Mouse (Mus musculus) retina, postnatal 7 days (tissue): Measurements from ENCODE around the gene U90926.
"Not testable (repeated sequence)": the region's sequence is repeated elsewhere in the genome, so short reads cannot be mapped to it uniquely, and the experiment has no call there.

Experiments
- DNase-seq: peaks from one replicate; pipeline ENCODE4 v3.0.0-alpha.2; 2012; ENCODE audit warnings: low read depth, low spot score

The U90926 gene

DNA sequence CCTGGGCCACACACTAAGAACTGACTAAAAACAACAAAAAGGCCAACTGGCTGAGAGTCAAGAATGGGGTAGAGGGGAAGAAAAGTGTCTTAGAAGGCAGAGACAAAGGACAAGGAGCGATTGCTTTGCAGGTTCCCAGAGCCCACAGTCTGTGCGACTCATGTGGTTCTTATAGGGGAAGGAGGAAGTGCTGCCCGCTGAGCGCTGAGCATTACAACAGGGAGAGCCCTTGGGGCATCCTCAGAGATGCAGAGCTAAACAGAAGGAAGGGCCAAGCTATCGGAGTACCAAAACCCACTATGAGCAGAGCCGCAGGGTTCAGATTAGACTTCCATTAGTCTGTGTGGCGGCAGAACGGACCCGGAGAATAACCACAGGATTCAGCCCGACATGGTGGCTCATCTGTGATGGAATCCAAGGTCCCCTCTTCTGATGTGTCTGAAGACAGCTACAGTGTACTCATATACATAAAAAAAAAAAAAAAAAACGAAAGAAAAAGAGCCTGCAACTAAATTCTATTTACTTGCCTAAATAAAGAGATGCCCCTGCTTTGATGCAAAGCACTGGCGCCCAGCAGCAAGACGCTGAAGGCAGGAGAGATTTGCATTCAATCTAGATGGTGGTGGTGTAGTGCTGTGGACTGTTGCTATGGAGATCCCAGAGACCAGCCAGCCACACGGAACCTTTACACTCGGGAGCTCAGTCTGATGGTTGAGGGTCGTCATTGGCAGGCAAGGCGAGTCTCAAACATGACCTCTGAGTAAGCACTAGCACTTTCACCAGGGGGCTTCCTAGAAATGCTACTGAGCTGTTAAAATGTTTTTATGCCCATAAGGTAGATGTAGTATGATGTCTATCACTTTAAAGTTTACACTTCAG is 3.9 kb upstream of the U90926 start:
- no peak for DNase-seq

DNA sequence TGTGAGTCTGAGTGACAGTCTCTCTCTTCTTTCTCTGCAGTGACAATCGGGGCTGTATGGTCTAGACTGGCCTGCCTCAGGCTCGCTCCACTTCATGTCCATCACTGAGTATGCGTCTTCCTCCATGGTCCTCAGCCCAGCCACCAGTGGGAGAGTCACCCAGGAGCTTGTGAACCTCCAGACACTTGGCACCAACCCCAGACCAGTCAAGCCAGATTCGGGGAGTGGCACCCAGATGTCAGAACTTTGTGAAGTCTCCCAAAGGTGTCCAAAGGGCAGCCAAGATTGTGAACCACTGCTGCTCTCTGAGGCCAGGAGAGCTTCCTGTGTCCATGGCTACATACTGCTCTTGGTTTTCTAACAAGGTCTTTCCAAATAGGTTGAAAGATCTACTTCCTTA is 3.0 kb downstream of the U90926 start:
- no peak for DNase-seq

DNA sequence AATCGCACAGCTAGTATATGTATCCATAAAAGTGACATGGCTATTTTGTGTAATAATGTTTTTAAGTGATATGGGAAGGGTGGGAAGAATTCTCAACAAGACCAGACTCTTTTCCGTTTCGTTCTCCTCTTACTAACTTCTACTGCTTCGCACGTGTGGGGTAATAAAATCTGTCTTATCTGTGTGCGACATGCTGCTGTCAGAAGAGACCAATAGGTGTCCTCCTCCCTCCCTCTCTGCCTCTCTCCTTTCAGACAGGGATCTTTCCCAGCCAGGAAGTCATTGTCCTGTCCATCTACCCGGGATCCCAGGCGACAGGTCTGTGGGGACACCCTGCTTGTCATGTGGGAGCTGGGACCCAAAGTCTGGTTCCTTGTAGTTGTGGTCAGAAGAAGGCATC is 5.0 kb downstream of the U90926 start:
- DNase-seq = no peak

GRCm38 (mm10) chr5:92206121-92206520 is 9.1 kb downstream of the U90926 start:
- DNase-seq = no peak

DNA sequence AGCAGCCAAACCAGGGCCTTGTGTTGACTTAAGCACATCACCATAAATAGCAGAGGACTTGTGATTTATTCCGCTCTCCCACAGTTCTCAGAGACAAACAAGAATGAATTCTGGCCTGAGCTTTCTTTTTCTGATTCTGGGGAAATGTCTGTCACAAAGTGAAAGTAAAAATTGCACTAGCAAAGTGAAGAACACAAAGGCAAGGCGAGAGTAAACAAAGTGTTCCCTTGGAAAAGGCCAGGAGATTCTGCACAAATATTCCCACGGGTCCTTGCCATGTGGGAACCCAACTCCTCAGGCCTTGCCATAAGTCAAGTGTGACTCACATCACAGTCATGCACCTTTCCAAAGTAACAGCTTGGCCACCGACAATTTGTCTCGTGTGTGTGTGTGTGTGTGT is 9.5 kb downstream of the U90926 start:
- DNase-seq = no peak

DNA sequence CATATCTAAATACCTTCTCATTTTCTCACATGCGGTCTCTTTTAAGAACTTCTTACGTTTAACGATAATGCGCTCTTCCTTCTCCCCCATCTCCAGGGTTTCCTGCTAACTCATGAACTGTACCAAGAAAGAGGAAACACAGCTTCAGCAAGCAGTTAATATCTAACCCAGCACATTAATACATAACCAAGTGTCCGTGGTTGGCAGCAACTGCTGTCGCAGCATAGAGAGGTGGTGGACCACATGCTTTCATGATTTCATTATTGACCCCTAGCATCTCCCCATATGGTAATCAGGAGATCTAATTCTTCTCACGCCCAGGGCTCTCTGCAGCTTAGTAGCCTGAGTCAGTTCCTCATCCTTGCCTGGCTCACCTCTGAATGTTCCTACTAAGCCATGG is 10.0 kb downstream of the U90926 start:
- no peak for DNase-seq

DNA sequence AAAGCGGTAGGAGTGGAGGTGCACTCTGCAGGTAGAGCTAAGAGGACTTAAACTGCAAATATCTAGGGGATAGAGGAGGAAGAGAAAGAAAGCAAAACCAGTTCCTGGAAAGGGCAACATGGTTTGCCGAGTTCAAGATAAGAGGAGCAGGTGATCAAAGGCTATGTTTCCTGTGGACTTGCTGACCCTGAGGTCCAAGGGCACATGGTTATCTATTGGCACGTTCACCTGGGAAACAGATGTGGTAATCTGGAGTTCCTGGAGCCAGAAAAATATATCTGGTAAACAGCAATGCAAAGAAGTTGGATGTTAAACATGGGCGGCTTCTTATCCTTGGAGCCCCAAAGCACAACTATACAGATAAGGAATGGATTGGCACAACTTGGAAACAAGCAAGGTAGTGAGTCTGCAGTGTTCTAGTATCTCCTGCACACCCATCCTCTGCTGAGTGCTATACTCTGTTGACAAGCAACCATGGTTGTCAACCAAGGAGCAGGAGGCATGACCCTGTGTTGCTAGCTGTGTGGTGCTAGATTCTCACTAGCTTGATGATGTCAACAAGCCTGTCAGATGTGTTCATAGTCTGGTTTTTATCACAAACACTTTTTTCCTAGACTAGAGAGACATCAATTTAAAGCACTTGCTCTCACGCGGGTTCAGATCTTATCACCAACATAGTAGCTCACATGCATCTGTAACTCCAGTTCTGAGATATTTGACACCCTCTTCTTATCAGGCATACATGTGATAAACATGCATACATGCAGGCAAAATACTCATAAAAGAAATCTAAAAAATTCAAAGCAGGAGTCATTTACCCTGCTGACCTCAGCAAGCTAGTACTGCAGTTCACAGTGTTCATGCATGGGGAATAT is 10.8 kb downstream of the U90926 start:
- no peak for DNase-seq

DNA sequence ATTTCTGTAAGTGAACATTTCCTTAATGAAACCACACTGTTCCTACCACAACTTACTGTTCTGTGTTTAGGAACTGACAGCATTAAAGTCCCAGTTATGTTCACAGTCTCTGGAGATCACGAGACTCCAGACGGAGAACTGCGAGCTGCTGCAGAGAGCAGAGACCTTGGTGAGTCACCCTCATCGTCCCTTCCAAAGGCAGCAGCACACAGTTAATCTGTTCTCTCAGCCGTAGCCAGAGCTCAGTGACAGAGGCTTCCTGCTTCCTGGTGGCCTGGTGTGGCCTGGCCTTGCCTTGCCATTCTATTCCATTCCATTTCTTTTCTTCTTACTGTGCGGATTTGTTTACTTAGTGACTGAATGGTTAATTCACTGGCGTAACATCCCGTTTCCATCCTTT is 16.9 kb downstream of the U90926 start:
- DNase-seq = no peak

DNA sequence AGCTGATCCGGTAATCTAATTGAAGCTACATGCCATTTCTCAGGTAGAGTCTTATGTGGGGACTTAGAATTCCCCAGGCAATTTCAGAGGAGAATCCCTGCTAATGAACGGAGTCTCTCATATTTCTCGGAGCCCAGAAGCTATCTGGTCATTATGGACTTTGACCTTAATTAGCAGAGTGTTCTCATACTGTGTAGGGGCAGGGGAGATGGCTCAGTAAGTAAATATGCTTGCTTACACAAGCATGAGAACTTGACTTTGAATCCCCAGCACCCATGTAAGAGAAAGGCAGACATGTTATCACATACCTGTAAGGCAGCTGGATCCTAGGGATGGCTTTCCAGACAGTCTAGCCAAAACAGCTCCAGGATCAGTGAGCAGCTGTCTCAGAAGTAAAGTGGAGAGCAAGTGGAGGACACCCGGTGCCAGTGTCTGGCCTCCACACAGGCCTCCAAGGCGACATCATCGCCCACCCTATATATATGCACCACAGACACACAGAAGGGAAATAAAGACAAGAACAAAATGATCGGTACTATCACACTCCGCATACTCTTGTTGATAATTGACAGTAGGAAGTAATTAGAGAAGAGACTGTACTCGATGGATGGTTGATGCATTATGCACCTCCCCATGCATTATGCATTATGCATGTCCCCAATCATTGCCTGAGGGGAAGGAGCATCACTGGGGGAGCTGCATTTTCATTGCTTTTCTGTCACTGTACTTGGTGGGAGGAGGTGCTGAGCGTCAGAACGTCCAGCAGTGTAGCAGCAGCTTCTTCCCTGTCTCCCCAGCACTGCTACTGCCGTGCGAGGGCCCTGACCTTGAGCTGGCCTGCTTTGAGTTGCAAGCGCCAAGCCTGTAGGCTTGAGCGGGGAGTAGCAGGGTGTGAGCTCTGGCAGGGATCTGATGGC is 18.1 kb downstream of the U90926 start:
- no peak for DNase-seq

DNA sequence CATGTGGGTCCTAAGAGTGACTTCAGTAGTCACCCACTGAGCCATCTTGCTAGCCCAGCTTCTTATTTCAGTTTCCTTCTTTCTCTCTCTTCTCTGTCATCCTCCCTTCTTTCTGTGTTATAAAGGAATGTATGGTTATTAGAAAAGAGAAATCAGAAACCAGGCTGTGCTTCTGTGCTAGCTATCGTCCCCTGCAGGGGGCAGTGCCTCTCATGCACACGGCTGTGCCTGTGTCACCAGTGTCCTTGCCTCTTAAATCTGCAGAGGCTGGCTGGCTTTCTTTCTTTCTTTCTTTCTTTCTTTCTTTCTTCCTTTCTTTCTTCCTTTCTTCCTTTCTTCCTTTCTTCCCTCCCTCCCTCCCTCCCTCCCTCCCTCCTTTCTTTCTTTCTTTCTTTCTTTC is 19.5 kb downstream of the U90926 start:
- not testable (repeated sequence) for DNase-seq

- DNase-seq = no peak
Observed at GRCm38 (mm10) chr5:92188881-92189483, 26.2 kb downstream of the U90926 start.

- DNase-seq = no peak
Observed at GRCm38 (mm10) chr5:92183071-92183830, 32.0 kb downstream of the U90926 start.

DNA sequence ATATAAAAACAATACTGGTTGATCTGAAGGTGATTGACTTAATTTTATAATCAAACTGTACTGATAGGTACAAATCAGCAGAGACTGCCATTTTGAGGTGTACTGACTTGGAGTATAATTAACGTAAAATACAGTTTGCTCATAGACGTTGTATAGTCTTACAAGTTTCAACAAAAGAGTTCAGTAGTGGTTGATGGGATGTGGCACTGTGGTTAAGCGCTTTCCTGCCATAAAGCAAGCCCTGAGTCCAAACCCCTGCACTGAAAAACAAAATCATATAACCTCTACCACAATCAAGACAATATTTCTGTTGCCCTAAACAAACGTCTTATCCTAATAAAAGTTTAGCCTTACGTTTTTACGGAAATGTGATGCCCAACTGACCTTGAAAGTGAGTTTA is 49.2 kb downstream of the U90926 start:
- no peak for DNase-seq
